Mouse (Mus musculus): ENCODE results near the gene Skor1. TPM values are rescaled to one million over a fixed set of nuclear protein-coding genes. Genes with fewer than 3 reads are reported as not detected.

Gene Skor1
- polyA plus RNA-seq, 1 experiment from 2014 or later, result 0.06 TPM

DNA sequence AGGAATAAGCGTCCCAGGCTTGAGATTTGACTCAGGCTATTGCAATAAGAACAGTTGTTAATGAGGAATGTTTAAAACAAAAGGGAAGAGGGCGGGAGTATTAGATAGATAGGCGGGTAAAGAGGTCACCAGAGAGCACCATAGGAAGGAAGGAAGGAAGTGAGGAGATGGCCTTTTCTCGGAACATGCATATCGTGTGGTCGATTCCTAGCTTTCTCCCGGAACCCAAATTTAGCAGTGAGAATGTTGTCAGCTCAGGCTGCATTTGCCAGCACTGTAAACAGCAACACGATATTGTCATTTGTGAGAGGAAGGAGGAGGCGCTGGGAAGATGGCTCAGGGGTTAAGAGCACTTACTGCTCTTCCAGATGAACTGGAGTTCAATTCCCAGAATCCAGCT lies 24.2 kb downstream of the Skor1 start:
- Histone ChIP-seq H3K9ac (no peak overlapping the region), H3K4me1 (peaks cover 18% of the 10 kb centered on the region; the same call in 1 of the 2 replicates), H3K27ac (no peak overlapping the region), H3K36me3 (no peaks in the 10 kb centered on the region), H3K27me3 (no peaks in the 10 kb centered on the region), H3K4me2 (replicated peaks) (peak overlapping the region; percentile 84; the same call in 1 of the 2 replicates), H3K4me3 (no peak overlapping the region), H3K9me3 (no peaks in the 10 kb centered on the region)
- WGBS, result 47% methylated on average over 9 of the region's 9 CpGs
- ATAC-seq (ENCODE audit: low FRiP score, low read depth), result no peak

DNA sequence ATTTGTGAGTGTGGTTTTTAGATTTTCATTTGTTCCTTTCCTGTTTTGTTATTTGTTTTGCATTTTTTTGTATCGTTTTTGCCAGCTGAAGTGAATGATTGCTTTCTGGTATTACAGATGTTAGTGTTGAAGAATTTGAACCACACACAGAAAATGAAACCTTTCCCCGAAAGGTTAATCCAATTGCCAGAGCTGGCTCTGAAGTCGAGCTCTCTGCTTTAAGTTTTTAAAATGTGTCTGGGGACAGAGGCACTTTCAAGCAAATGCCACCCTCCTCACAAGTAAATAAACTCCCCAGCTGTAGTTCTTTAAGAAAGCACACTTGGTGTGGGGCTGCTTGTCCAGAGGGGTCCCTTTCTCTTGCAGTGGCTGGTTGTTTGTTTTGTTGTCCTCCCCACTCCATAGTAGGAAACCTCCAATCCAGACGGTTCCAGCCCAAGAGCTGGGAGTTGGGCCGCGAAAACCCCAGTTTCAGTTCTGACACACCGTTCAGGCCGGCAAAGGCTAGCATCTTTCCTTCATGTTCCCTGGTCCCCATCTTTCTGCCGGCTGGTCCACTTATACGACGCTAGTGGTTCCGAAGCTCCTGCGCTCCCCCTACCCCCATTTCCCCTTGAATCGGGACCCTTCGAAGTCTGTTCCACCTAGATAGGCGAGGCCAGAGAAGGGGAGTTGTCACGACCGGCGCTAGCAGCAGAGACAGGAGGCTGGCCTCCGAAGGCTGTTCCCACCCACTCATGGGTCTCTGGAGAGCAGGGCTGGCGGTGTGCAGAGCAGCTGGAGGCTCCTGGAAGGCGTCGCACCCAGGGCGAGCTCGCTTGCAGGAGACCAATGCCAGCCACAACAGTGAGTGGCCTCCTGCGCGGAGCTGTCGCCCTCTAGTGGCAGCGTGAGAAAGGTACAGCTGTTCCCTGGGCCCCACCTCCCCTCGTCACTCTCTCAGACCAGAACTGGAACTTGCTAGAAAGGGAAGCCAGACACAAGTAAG lies 25.0 kb downstream of the Skor1 start:
- H3K27ac ChIP-seq, result peak overlapping the region; percentile 69

DNA sequence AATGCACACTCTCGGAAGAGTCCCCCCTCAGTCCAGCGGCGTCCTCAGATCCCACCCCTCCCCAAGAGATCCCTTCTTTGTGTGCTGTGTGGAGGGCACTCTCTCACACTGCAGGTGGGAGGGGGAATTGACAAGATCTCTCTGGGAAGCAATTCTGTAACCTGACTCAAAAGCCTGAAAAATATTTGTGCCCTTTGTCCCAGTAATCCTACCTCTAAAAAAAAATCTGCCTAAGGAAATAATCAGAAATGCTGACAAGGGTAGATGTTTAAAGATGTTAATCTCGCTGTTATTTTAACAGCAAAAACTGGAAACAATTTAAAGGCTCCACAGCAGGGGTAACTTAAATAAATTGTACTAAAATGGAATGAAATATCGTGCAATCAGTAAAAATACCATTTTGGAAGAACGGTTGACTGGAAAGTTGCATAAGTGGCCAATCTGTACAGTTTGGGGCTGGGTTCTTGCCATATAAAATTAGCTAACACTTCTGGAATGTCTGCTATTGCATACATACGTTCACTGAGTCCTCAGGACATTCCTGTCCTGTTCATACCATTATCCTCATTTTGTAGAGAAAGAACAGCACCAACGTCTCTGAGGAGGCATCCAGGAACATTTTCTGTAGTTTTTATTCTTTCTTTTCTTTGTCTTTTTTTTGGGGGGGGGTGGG lies 26.5 kb downstream of the Skor1 start:
- no peaks in the 10 kb centered on the region for H3K9me3 ChIP-seq
- WGBS, result 45% methylated on average over 8 of the region's 8 CpGs
- no peaks in the 10 kb centered on the region for H3K36me3 ChIP-seq
- 0 out of 2 replicates have a peak, but pooled peaks cover under 1% of the 10 kb centered on the region for H3K27me3 ChIP-seq
- no peak for ATAC-seq (ENCODE audit: low FRiP score, low read depth)
- no peak overlapping the region for H3K9ac ChIP-seq
- no peak overlapping the region for H3K27ac ChIP-seq
- no peak overlapping the region for H3K4me2 ChIP-seq (replicated peaks)
- H3K4me3 ChIP-seq, result no peak overlapping the region
- H3K4me1 ChIP-seq, result peaks cover 18% of the 10 kb centered on the region; the same call in 1 of the 2 replicates

More for the DNA sequence above, 25.0 kb downstream of the Skor1 start:
- H3K27me3 ChIP-seq, result no peaks in the 10 kb centered on the region
- no peaks in the 10 kb centered on the region for H3K36me3 ChIP-seq
- ATAC-seq (ENCODE audit: low FRiP score, low read depth), result peak; percentile 95
- peak overlapping the region; percentile 84 for H3K4me2 ChIP-seq (replicated peaks)
- H3K4me1 ChIP-seq, result peaks cover 18% of the 10 kb centered on the region; the same call in 1 of the 2 replicates
- no peaks in the 10 kb centered on the region for H3K9me3 ChIP-seq
- H3K9ac ChIP-seq, result peak overlapping the region; percentile 70
- 5% methylated on average over 30 of the region's 30 CpGs for WGBS
- H3K4me3 ChIP-seq, result peak overlapping the region; percentile 51

DNA sequence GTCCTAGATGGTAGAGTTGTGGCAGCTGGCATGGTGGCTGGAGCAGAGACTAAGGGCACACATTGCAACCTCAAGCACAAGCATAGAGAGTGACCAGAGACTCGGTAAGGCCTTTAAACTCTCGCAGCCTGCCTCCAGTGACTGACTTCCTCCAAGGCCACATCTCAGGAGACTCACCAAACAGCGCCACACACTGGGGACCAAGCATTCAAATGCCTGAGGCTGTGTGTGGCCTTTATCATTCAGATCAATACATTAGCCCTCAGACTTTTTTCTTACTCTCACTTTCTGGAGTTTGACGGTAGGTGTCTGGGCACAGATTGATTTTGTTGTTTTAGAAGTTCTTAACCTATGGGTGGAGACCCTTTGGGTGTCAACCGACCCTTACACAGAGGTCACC lies 30.4 kb downstream of the Skor1 start:
- H3K36me3 ChIP-seq, result no peaks in the 10 kb centered on the region
- no peak overlapping the region for H3K4me2 ChIP-seq (replicated peaks)
- H3K4me1 ChIP-seq, result peaks cover 11% of the 10 kb centered on the region; the same call in 1 of the 2 replicates
- no peak overlapping the region for H3K27ac ChIP-seq
- H3K27me3 ChIP-seq, result 0 out of 2 replicates have a peak, but pooled peaks cover 3% of the 10 kb centered on the region
- WGBS, result 73% methylated on average over 5 of the region's 5 CpGs
- no peak for ATAC-seq (ENCODE audit: low FRiP score, low read depth)
- H3K4me3 ChIP-seq, result no peak overlapping the region
- H3K9ac ChIP-seq, result no peak overlapping the region
- no peaks in the 10 kb centered on the region for H3K9me3 ChIP-seq

DNA sequence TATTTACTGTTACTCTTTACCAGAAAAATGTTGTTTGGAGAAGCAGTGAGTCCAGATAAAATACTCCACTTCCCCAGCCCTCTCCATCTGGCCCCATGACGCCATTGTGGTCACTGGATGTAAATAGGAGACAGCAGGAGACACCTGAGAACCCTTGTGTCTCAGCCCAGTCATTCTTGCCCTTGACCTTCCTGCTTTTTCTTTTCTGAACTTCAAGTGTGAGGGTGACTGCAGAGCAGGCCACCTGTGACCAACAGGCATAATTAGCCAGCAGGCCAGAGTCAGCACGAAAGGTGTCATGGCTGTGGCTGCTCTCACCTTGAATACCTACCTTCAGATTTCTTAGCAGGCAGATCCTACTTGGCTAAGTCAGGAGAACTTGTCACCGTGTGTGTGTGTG lies 36.2 kb downstream of the Skor1 start:
- Histone ChIP-seq H3K9ac (no peak overlapping the region), H3K9me3 (no peaks in the 10 kb centered on the region), H3K4me1 (peaks cover 25% of the 10 kb centered on the region), H3K4me2 (replicated peaks) (no peak overlapping the region), H3K27ac (no peak overlapping the region), H3K27me3 (0 out of 2 replicates have a peak, but pooled peaks cover 3% of the 10 kb centered on the region), H3K4me3 (no peak overlapping the region), H3K36me3 (no peaks in the 10 kb centered on the region)
- ATAC-seq (ENCODE audit: low FRiP score, low read depth), result no peak
- 44% methylated on average over 3 of the region's 3 CpGs for WGBS

DNA sequence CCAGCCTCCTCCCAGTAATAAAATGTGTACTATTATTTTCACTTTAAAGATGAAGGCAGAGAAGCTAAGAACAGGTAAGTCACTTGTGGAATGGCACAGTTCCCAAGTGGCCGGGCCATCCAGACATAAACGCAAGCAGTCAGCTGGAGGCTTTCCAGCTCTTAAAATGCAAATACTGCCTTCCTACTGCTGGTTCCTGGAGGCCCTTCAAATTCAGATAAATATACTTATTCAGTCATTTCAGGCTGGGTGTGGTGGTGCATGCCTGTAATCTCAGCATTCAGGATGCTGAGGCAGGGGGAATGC lies 39.0 kb downstream of the Skor1 start:
- Histone ChIP-seq H3K9ac (no peak overlapping the region), H3K27me3 (no peaks in the 10 kb centered on the region), H3K4me2 (replicated peaks) (peak overlapping the region; percentile 74), H3K4me3 (peak overlapping the region; percentile 52; the same call in 1 of the 2 replicates), H3K27ac (peak overlapping the region; percentile 97), H3K4me1 (peaks cover 25% of the 10 kb centered on the region), H3K36me3 (no peaks in the 10 kb centered on the region), H3K9me3 (peaks cover 4% of the 10 kb centered on the region; the same call in 1 of the 2 replicates)
- 8% methylated on average over 2 of the region's 2 CpGs for WGBS
- no peak for ATAC-seq (ENCODE audit: low FRiP score, low read depth)

DNA sequence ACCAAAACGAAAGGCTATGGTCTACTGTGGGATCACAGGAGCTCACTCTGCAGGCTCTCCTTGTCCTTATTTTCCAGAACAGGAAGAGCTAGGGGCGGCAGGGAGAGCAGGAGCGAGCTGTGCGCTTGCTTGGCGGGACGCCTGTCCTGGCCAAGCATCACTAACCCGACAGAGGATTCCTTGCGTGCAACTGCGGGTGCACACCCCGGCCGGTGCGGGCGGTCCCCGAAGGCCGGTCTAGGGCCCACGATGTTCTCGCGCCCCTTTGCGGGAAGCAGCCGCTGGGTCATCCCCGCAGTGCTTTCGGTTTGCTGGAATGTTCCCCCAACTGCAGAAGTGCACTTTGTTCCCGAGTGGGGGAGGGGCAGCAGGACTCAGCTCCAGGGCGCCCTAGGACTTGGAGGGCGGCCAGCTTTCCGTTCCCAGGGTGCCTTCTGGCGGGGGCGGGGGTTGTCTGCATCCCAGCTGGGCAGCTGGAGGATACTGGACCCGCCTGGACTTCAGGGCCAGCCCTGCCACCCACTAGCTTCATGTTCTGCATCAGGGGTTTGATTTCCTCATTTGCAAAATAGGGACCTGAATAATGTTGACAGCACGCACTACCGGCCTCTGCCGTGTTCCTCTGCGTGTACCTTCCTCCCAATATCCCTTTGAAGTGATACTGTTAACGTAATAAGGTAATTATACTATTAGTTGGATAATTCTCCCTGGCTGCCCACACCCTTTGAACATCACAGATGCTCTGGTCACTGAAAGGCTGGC lies 39.6 kb downstream of the Skor1 start:
- Histone ChIP-seq H3K36me3 (no peaks in the 10 kb centered on the region), H3K4me2 (replicated peaks) (peak overlapping the region; percentile 74), H3K9me3 (peaks cover 4% of the 10 kb centered on the region; the same call in 1 of the 2 replicates), H3K27ac (peak overlapping the region; percentile 97), H3K4me3 (peak overlapping the region; percentile 52), H3K27me3 (no peaks in the 10 kb centered on the region), H3K9ac (peak overlapping the region; percentile 72), H3K4me1 (peaks cover 25% of the 10 kb centered on the region)
- WGBS, result under 1% methylated on average over 34 of the region's 34 CpGs
- ATAC-seq (ENCODE audit: low FRiP score, low read depth), result peak; percentile 77

DNA sequence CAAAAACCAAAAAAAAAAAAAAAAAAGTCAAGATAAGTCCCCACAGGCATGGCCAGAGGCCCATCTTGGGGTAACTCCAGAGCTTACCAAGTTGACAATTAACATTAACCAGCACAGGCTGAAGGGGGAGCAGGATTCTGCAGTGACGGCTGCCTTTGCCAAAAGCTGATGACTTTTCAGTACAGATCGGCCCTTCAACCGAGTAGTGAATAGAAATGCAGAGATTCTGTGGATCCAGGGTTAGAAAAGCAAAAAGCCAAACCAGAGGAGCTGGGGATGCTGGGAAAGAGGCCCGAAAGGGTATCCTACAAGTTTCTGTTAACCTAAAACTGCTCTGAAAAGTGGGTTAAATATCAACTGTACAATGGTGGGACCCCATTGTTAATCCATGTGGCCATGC lies 40.2 kb downstream of the Skor1 start:
- peaks cover 25% of the 10 kb centered on the region for H3K4me1 ChIP-seq
- peaks cover 4% of the 10 kb centered on the region; the same call in 1 of the 2 replicates for H3K9me3 ChIP-seq
- peak overlapping the region; percentile 97 for H3K27ac ChIP-seq
- no peaks in the 10 kb centered on the region for H3K27me3 ChIP-seq
- peak overlapping the region; percentile 74 for H3K4me2 ChIP-seq (replicated peaks)
- 31% methylated on average over 4 of the region's 4 CpGs for WGBS
- ATAC-seq (ENCODE audit: low FRiP score, low read depth), result 0 out of 2 replicates have a peak, but pooled peaks have one; percentile 18
- H3K4me3 ChIP-seq, result peak overlapping the region; percentile 52
- no peaks in the 10 kb centered on the region for H3K36me3 ChIP-seq
- H3K9ac ChIP-seq, result peak overlapping the region; percentile 72

DNA sequence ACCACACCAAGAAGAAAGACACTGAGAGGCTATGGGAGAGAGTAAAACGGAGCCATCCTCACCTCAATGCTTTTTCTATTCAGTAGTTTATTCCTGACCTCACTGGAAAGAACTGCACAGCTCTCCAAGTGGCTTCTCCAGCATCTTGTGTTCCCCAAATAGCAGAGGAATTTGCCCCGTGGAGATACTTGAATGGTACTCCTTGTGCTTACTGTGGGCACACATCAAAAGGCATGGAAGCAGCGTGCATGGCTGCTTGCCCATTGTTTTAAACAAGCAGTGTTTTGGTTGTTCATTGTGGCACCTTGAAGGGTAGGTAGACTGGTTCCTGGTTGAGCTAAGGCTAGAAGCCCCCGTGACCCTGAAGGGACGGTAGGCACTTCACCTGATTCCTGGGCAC lies 48.1 kb downstream of the Skor1 start:
- 88% methylated on average over 5 of the region's 5 CpGs for WGBS
- H3K36me3 ChIP-seq, result no peaks in the 10 kb centered on the region
- H3K9me3 ChIP-seq, result no peaks in the 10 kb centered on the region
- no peaks in the 10 kb centered on the region for H3K27me3 ChIP-seq
- H3K4me3 ChIP-seq, result no peak overlapping the region
- H3K27ac ChIP-seq, result no peak overlapping the region
- no peak for ATAC-seq (ENCODE audit: low FRiP score, low read depth)
- H3K4me2 ChIP-seq (replicated peaks), result no peak overlapping the region
- peaks cover 8% of the 10 kb centered on the region for H3K4me1 ChIP-seq
- no peak overlapping the region for H3K9ac ChIP-seq

DNA sequence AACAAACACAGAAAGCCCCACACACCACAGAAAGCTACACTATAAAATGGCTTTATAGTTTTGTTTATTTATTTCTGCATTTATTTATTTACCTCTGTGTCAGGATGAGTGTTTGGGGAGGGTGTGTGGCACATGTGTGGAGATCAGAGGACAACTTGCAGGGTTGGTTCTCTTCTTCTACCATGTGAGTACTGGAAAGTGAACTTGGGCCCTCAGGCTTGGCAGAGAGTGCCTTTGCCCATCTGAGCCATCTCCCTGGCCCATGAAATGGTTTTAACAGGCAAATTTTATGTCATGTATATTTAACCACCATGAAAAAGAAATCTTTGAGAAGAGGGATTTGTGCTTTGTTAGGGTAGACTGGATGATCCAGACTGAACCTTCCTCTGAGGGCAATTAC lies 48.9 kb downstream of the Skor1 start:
- Histone ChIP-seq H3K27me3 (no peaks in the 10 kb centered on the region), H3K4me3 (no peak overlapping the region), H3K9ac (no peak overlapping the region), H3K4me2 (replicated peaks) (no peak overlapping the region), H3K4me1 (peaks cover 15% of the 10 kb centered on the region), H3K9me3 (no peaks in the 10 kb centered on the region), H3K36me3 (no peaks in the 10 kb centered on the region), H3K27ac (no peak overlapping the region)
- no peak for ATAC-seq (ENCODE audit: low FRiP score, low read depth)

DNA sequence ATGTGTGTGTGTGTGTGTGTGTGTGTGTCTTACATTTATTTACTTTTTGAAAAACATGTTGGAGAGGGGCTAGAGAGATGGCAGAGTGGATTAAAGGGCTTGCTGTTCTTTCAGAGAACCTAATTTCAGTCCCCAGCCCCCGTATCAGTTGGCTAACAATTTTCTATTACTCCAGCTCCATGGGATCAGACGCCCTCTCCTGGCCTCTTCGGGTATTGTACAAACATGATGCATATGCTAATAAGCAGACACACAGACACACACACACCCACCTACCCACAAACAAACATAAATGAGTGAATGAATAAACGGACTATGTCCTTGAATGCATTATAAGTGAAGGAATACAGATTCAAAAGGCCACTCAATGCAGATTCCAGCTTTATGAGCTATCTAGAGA lies 49.4 kb downstream of the Skor1 start:
- Histone ChIP-seq H3K36me3 (no peaks in the 10 kb centered on the region), H3K27ac (no peak overlapping the region), H3K9me3 (no peaks in the 10 kb centered on the region), H3K4me2 (replicated peaks) (no peak overlapping the region), H3K27me3 (no peaks in the 10 kb centered on the region), H3K4me1 (peaks cover 18% of the 10 kb centered on the region), H3K9ac (no peak overlapping the region), H3K4me3 (no peak overlapping the region)
- no peak for ATAC-seq (ENCODE audit: low FRiP score, low read depth)
- 87% methylated on average over 4 of the region's 4 CpGs for WGBS

Data from limb, embryonic 13.5 days (tissue).